In the genomic region with DNA sequence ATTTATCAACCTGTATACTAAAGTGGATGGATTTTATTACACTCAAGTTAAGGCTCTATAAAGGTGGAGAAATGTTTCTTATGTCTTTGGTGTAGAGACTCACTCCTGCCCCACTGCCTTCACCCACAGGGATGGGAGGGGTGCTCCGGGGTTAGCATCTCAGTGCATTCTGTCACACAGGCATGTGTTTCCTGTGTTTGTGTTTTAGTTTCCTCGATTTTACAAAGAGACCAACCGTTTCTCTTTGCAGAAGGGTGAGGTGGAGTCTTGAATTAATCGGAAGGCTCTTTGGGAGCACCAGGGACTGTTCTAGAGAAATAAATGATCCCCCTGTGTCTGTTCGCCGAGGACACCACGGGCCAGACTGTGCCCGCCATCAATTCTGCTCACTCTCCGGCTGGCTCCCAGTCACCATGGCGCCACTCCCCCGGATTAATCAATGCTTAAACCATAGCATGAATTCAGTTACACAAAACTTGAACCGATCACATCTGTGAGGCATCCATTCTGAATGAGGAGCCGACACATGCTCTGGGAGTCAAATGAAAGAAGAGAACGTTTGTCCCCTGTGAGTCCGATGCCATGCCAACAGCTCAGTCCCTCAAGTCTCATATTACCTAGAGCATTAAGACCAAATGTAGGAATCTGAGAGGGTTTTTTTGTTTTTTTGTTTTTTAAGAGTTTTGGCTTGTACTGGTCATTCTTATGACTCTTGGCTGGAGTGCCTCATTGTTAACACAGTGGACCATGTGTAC, we compare ENCODE assay signal across 14 mouse cellular contexts. TPM values are rescaled to one million over a fixed set of nuclear protein-coding genes. Genes with fewer than 3 reads are reported as not detected.
DNase-seq lines count a peak whose midpoint lies in the region; ATAC-seq and TF ChIP-seq lines count a peak whose summit lies in the region.
"Had no signal": no experiment of that assay in that cellular context is flagged by ENCODE, and none has a peak within 500 bp of the region (broad histone marks: within the 10 kb centered on the region; RNA-seq: fewer than 3 reads in every experiment).

No protein-coding gene starts in this region.

- no peak overlapping the region for H3K9ac ChIP-seq in neural tube, embryonic 13.5 days
- H3K9ac ChIP-seq in lung, postnatal 0 days (replicated peaks; ENCODE audit: low read depth): no peak overlapping the region
- H3K9ac ChIP-seq: liver, postnatal 0 days had no signal

- no peak; the same call in 1 of the 2 replicates for ATAC-seq in neural tube, embryonic 13.5 days (ENCODE audit: low read depth)
- peak; percentile 76 for ATAC-seq in lung, postnatal 0 days
- ATAC-seq: liver, postnatal 0 days had no signal

- 0 out of 2 replicates have a peak overlapping the region, but pooled peaks have one; percentile 14 for H3K4me2 ChIP-seq in neural tube, embryonic 13.5 days
- no peak overlapping the region for H3K4me2 ChIP-seq in lung, postnatal 0 days (replicated peaks; ENCODE audit: low read depth, low read length)

- no peak overlapping the region for H3K27ac ChIP-seq in heart, embryonic 10.5 days
- no peak overlapping the region for H3K27ac ChIP-seq in neural tube, embryonic 13.5 days (replicated peaks)
- H3K27ac ChIP-seq in lung, postnatal 0 days (ENCODE audit: low read length): peak overlapping the region; percentile 43; the same call in 1 of the 2 replicates

- H3K4me3 ChIP-seq in heart, embryonic 10.5 days: no peak overlapping the region
- no peak overlapping the region for H3K4me3 ChIP-seq in neural tube, embryonic 13.5 days
- no peak overlapping the region for H3K4me3 ChIP-seq in lung, postnatal 0 days (ENCODE audit: low read depth, low read length)

- 0 out of 2 replicates have a peak, but pooled peaks have one; percentile 27 for TF ChIP-seq EP300 in lung, postnatal 0 days (IDR thresholded peaks at IDR 0.05)

- H3K27me3 ChIP-seq in heart, embryonic 10.5 days (ENCODE audit: insufficient read depth, poor library complexity, severe bottlenecking): no peaks in the 10 kb centered on the region
- no peaks in the 10 kb centered on the region for H3K27me3 ChIP-seq in neural tube, embryonic 13.5 days
- H3K27me3 ChIP-seq in lung, postnatal 0 days (replicated peaks; ENCODE audit: insufficient read depth, low read length): no peaks in the 10 kb centered on the region

- no peaks in the 10 kb centered on the region for H3K36me3 ChIP-seq in heart, embryonic 10.5 days
- no peaks in the 10 kb centered on the region for H3K36me3 ChIP-seq in neural tube, embryonic 13.5 days
- no peaks in the 10 kb centered on the region for H3K36me3 ChIP-seq in lung, postnatal 0 days (ENCODE audit: insufficient read depth, low read length)

- no peaks in the 10 kb centered on the region for H3K9me3 ChIP-seq in heart, embryonic 10.5 days
- no peaks in the 10 kb centered on the region for H3K9me3 ChIP-seq in neural tube, embryonic 13.5 days
- H3K9me3 ChIP-seq in lung, postnatal 0 days (ENCODE audit: low read length): no peaks in the 10 kb centered on the region

- TF ChIP-seq CTCF in lung, postnatal 0 days (IDR thresholded peaks at IDR 0.05): no peak

- WGBS in heart, embryonic 10.5 days: 69% methylated on average over 15 of the region's 15 CpGs
- WGBS in neural tube, embryonic 13.5 days: 45% methylated on average over 15 of the region's 15 CpGs
- 50% methylated on average over 15 of the region's 15 CpGs for WGBS in lung, postnatal 0 days

- H3K4me1 ChIP-seq in heart, embryonic 10.5 days: no peaks in the 10 kb centered on the region
- peaks cover 7% of the 10 kb centered on the region; the same call in 1 of the 2 replicates for H3K4me1 ChIP-seq in neural tube, embryonic 13.5 days (replicated peaks)
- H3K4me1 ChIP-seq in lung, postnatal 0 days (ENCODE audit: insufficient read depth, low read depth, low read length): no peaks in the 10 kb centered on the region

- peak; percentile 40 for DNase-seq in heart, adult 8-10 months (ENCODE audit: low spot score)
- DNase-seq in heart, embryonic 10.5 days (ENCODE audit: low spot score): no peak
- no peak for DNase-seq in neural tube, embryonic 10.5 days (ENCODE audit: extremely low spot score, low spot score)
- peak; percentile 46 for DNase-seq in lung, postnatal 0 days (ENCODE audit: low spot score)
- DNase-seq in thymus, postnatal 36 days: peak; percentile 68 to 81
- DNase-seq in cerebellum, postnatal 4 days (ENCODE audit: low spot score in 2 of 2): no peak
- DNase-seq in testis, postnatal 14 days (ENCODE audit: low spot score): no peak
- DNase-seq: adrenal gland, postnatal 14 days; cerebellum, adult 11 months; liver, postnatal 0 days had no signal

RNA-seq across cellular contexts. Expression of a gene that starts 4.2 kb away (rescaled TPM):
- not detected for total RNA-seq in heart, adult 8-10 months (2022)
- polyA plus RNA-seq in heart, embryonic 10.5 days (2016; fragmentation: Nextera tagmentation; extraction: Ambion mirVana): not detected in 2 replicates
- polyA plus RNA-seq in neural tube, embryonic 13.5 days (2015; fragmentation: Nextera tagmentation; extraction: Ambion mirVana): not detected in 2 replicates
- polyA plus RNA-seq in lung, postnatal 0 days (2015; fragmentation: Nextera tagmentation; extraction: Ambion mirVana): not detected in 2 replicates
- total RNA-seq: adrenal gland, postnatal 14 days had no signal
- polyA plus RNA-seq: heart, embryonic 16.5 days; limb, embryonic 11.5 days; liver, postnatal 0 days; urinary bladder, adult 2 months had no signal

RNA-seq across cellular contexts. Expression of a gene that starts 25.1 kb away (rescaled TPM):
- total RNA-seq in heart, adult 8-10 months (2022): not detected
- polyA plus RNA-seq in heart, embryonic 10.5 days (2016; fragmentation: Nextera tagmentation; extraction: Ambion mirVana): 0.51 and 1.3 TPM in 2 replicates
- 0.22 TPM in 1 of 2 replicates, not detected in the other for polyA plus RNA-seq in neural tube, embryonic 13.5 days (2015; fragmentation: Nextera tagmentation; extraction: Ambion mirVana)
- polyA plus RNA-seq in lung, postnatal 0 days (2015; fragmentation: Nextera tagmentation; extraction: Ambion mirVana): 0.19 and 0.20 TPM in 2 replicates
- total RNA-seq: adrenal gland, postnatal 14 days had no signal
- polyA plus RNA-seq: heart, embryonic 16.5 days; limb, embryonic 11.5 days; liver, postnatal 0 days; urinary bladder, adult 2 months had no signal

RNA-seq across cellular contexts. Expression of a gene that starts 30.5 kb away (rescaled TPM):
- total RNA-seq in heart, adult 8-10 months (2022): 100 to 1,000 TPM; 286 to 346 (median 321) TPM
- 0.68 and 1.3 TPM in 2 replicates for polyA plus RNA-seq in heart, embryonic 10.5 days (2016; fragmentation: Nextera tagmentation; extraction: Ambion mirVana)
- polyA plus RNA-seq in neural tube, embryonic 13.5 days (2015; fragmentation: Nextera tagmentation; extraction: Ambion mirVana): 0.62 and 1.1 TPM in 2 replicates
- polyA plus RNA-seq in lung, postnatal 0 days (2015; fragmentation: Nextera tagmentation; extraction: Ambion mirVana): 1.6 and 2.2 TPM in 2 replicates

RNA-seq across cellular contexts. Expression of a gene that starts 40.9 kb away (rescaled TPM):
- total RNA-seq in heart, adult 8-10 months (2022): 1 to 10 TPM; 1.1 to 2.0 (median 1.6) TPM
- 0.17 and 0.68 TPM in 2 replicates for polyA plus RNA-seq in heart, embryonic 10.5 days (2016; fragmentation: Nextera tagmentation; extraction: Ambion mirVana)
- polyA plus RNA-seq in neural tube, embryonic 13.5 days (2015; fragmentation: Nextera tagmentation; extraction: Ambion mirVana): 1.7 and 1.8 TPM in 2 replicates
- polyA plus RNA-seq in lung, postnatal 0 days (2015; fragmentation: Nextera tagmentation; extraction: Ambion mirVana): 3.6 and 4.0 TPM in 2 replicates

RNA-seq across cellular contexts. Expression of a gene that starts 41.2 kb away (rescaled TPM):
- total RNA-seq in heart, adult 8-10 months (2022): 10 to 100 TPM; 11.5 to 19.1 (median 14.7) TPM
- polyA plus RNA-seq in heart, embryonic 10.5 days (2016; fragmentation: Nextera tagmentation; extraction: Ambion mirVana): 0.91 and 1.6 TPM in 2 replicates
- polyA plus RNA-seq in neural tube, embryonic 13.5 days (2015; fragmentation: Nextera tagmentation; extraction: Ambion mirVana): 1.2 TPM in 2 replicates
- polyA plus RNA-seq in lung, postnatal 0 days (2015; fragmentation: Nextera tagmentation; extraction: Ambion mirVana): 13.5 and 14.4 TPM in 2 replicates

Comparison
In these comparisons a context has a peak if more than half of its experiments do, and no peak if none do; other contexts are left out.
1. DNase-seq: peak in heart, adult 8-10 months (single experiment), lung, postnatal 0 days (single experiment) and thymus, postnatal 36 days (2 of 2); none in heart, embryonic 10.5 days (single experiment), neural tube, embryonic 10.5 days (single experiment), cerebellum, postnatal 4 days (0 of 2) and testis, postnatal 14 days (single experiment).